Mouse (Mus musculus) cerebellum, adult (tissue): ENCODE data around the gene Egln3.

ENCODE experiments used
- ATAC-seq: cut with Nextera tagmentation; 2 replicates; pipeline ENCODE4 v1.9.2; 2017; ENCODE audit warnings: mild to moderate bottlenecking, moderate library complexity, mixed read lengths; ENCODE audit not compliant: insufficient number of reproducible peaks, low FRiP score, low TSS enrichment

The Egln3 gene

GRCm38 (mm10) chr12:54164040-54164723 lies 39.5 kb downstream of the Egln3 start:
- no peak for ATAC-seq

DNA sequence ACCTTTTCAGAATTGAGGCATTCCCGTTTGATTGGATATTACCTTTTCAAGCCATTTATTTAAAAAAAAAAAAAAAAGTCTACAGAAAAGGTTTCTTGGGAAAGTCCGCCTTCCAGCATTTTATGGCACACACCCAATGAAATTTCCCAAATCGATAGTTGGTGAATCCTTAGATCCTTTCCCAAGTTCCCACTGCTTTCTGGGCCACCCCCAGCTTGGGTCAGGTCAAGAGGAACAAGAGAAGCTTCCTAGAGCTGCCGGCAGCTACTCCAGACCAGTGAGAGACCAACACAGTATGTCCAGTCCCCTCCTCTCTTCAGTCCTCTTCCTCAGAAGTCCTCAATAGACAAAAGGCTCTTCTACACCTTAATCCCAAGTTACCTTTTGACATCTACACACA lies 40.5 kb downstream of the Egln3 start:
- ATAC-seq: no peak

GRCm38 (mm10) chr12:54162637-54163131 lies 41.0 kb downstream of the Egln3 start:
- ATAC-seq: no peak

DNA sequence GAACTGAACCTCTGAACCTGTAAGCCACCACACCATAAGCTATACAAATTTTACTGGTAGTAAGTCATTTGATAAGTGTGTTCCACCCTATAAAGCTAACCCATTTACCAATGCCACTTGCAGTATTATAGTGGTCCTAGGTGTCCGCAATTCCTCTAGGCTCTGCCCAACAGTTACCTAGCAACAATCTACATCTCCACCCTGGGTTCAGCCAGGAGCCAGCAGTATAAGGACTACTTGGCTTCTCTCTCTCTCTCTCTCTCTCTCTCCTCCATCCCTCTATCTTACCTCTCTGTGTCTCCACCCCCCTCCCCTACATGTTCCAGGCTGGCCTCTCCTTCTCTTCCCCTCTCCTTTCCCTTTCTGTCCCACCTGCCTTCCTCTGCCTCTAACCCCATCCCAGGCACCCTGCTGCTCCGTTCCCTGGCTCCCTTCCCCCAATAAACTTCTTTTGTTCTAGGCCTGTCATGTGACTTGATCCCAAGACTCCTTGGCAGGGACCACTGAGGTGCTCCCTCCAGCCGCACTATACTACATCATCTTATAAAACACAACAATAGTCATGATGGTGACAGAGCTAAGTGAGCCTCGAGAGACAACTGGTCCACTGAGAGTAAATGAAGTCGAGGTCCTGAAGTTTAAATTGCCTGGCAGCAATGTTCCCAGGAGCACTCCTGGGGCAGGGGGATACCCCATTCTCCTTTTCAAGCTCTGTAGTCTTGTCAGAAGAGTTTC lies 42.0 kb downstream of the Egln3 start:
- no peak for ATAC-seq

GRCm38 (mm10) chr12:54160279-54160678 lies 43.4 kb downstream of the Egln3 start:
- ATAC-seq: no peak

DNA sequence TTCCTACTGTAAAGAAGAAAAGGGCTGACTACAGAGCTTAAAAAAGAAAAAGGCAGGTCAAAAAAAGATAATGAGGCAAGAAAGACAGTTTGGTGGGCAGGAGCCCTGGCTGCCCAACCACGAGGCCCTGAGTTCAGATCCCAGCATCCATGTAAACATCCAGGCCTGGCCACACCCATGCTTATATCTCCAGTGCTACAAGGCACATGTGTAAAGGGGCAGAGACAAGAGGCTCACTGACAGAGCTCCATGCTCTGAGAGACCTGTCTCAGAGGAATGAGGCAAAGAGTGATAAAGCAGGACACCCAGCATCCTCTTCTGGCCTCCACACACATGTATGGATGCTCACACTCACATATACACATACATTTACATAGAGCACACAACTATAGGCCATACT lies 48.9 kb downstream of the Egln3 start:
- ATAC-seq: no peak

GRCm38 (mm10) chr12:54146943-54147556 lies 56.6 kb downstream of the Egln3 start:
- ATAC-seq: no peak
